Mouse (Mus musculus): ENCODE data around the gene Glcci1.

DNA sequence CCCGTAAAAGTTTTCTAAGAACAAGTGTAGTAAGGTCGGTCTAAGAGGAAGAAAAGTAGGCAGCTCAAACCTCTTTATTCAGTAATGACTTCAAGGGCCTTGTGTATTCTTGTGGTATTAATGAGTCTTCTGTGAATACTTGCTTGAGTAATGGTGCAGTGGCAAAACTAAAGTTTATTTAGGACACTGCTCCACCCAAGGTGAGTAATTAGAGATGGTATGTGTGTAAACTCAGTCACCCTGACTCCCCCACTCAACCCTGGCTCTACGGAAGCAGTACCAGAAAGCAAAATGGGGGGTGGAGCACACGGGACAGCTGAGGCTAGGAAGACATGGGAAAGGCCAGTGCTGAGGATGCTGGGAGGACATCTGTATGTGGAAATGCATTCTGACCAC lies 13.6 kb upstream of the Glcci1 start:
- TF ChIP-seq POLR2A (IDR thresholded peaks at IDR 0.05; ENCODE audit: control insufficient read depth, low read depth, low read length) = no peak
- TF ChIP-seq CTCF (IDR thresholded peaks at IDR 0.05; ENCODE audit: control insufficient read depth, insufficient read depth, insufficient replicate concordance, low read depth, low read length) = no peak

All from testis, adult 2 months (tissue).